Mouse (Mus musculus) intestine, embryonic 14.5 days (tissue): ENCODE results near the gene Olah. TPM values are rescaled to one million over a fixed set of nuclear protein-coding genes. Genes with fewer than 3 reads are reported as not detected.
A peak's percentile ranks its signal among the peaks of the same experiment; 100 is the strongest.

Experiments
- ATAC-seq: fragments of 200-750 bp; cut with Nextera tagmentation; replicated peaks from 2 replicates; pipeline ENCODE4 v1.8.0; 2017; ENCODE audit warnings: low read depth, moderate number of reproducible peaks, moderate TSS enrichment, moderate library complexity; ENCODE audit not compliant: low FRiP score, low TSS enrichment
- DNase-seq: peaks from one replicate; pipeline ENCODE4 v3.0.0-alpha.2; 2018; ENCODE audit warnings: low spot score
- H3K27ac ChIP-seq: fragments of 300-500 bp; sonication (generic); 2 replicates; pipeline ENCODE4 v1.5.1; 2014; ENCODE audit warnings: low read depth, mild to moderate bottlenecking, control low read depth
- H3K27me3 ChIP-seq: fragments of 300-500 bp; sonication (generic); replicated peaks from 2 replicates; pipeline ENCODE4 v1.6.1; 2014; ENCODE audit warnings: low read length, control low read depth; ENCODE audit not compliant: control insufficient read depth, insufficient read depth
- H3K36me3 ChIP-seq: fragments of 300-500 bp; sonication (generic); 2 replicates; pipeline ENCODE4 v1.6.1; 2014; ENCODE audit warnings: low read length, control low read depth; ENCODE audit not compliant: control insufficient read depth, insufficient read depth
- H3K4me1 ChIP-seq: fragments of 300-500 bp; sonication (generic); replicated peaks from 2 replicates; pipeline ENCODE4 v1.6.1; 2014; ENCODE audit warnings: low read length, control low read depth, mixed read lengths; ENCODE audit not compliant: control insufficient read depth, insufficient read depth
- H3K4me2 ChIP-seq: fragments of 300-500 bp; sonication (generic); 2 replicates; pipeline ENCODE4 v1.6.1; 2014; ENCODE audit warnings: low read length
- H3K4me3 ChIP-seq: fragments of 300-500 bp; sonication (generic); 2 replicates; pipeline ENCODE4 v1.5.1; 2014; ENCODE audit warnings: low read depth, low read length, control low read depth, mixed read lengths
- H3K9ac ChIP-seq: fragments of 300-500 bp; sonication (generic); 2 replicates; pipeline ENCODE4 v1.6.1; 2014; ENCODE audit warnings: mild to moderate bottlenecking, low read length
- H3K9me3 ChIP-seq: fragments of 300-500 bp; sonication (generic); 2 replicates; pipeline ENCODE4 v1.6.1; 2016; ENCODE audit warnings: low read length, control low read depth; ENCODE audit not compliant: control insufficient read depth
- WGBS: fragments of 180-500 bp; shearing (Covaris S2); extraction: QIAGEN DNeasy Blood & Tissue Kit; methylation state at CpG from one replicate; pipeline ENCODE4 v1.1.7; 2014; 5-methylcytosine and 5-hydroxymethylcytosine counted together
- polyA plus RNA-seq: library from polyadenylated mRNA; unstranded; fragments of >200 nt; fragmentation: Nextera tagmentation; extraction: Ambion mirVana; gene quantifications from 2 replicates; pipeline ENCODE4 v1.2.1, GENCODE M21; 2014

Gene Olah
- polyA plus RNA-seq, 1 experiment from 2014 or later = not detected

DNA sequence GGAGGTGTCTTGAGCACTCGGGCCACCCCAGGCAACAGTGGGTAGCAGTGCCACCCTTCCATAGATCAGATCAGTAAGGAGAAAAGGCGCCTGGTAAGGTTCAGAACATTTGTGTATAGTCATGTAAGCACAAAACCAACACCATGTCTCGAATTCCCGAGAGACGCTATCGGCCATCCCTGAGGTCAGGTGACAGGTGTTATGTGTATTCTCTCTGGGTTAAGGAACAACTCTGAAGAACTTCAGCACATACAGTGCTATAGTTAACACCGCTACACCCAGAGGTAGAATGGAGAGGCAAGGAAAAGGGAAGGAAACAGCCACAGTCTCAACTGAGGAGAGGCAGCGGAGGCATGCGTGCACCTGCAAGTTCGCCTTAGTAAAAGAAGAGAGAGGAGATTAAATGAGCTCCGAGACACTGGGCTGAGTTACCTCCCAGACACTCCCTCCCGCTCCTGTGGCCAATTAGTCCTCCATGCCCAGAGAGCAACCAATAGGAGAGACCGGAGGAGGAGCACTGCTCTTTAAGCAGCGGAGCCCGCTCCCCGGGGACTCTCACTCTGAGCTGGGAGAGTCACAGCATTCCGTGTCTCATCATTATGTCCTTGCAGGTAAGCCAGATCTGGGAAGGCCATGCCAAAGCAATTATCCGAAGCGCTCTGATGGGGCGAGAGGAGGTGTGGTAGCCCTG, 61.3 kb downstream of the Olah start, which contains the start of gene Acbd7:
TSS of gene Acbd7 (plus strand) at position 558 of the 691 bp plus-strand sequence.
- ATAC-seq = 0 out of 2 replicates have a peak, but pooled peaks have one; percentile 17
- whole genome bisulfite sequencing = 4% methylated on average over 20 of the region's 20 CpGs
- DNase-seq = peak; percentile 73
- no peaks in the 10 kb centered on the region for H3K36me3 ChIP-seq
- H3K9ac ChIP-seq = no peak within 1 kb of the TSS
- peaks cover 11% of the 10 kb centered on the region for H3K4me1 ChIP-seq
- H3K9me3 ChIP-seq = no peaks in the 10 kb centered on the region
- peak within 1 kb of the TSS; percentile 56 for H3K4me2 ChIP-seq
- H3K27ac ChIP-seq = no peak within 1 kb of the TSS
- H3K27me3 ChIP-seq = peaks cover 11% of the 10 kb centered on the region; the same call in 1 of the 2 replicates
- peak within 1 kb of the TSS; percentile 25 for H3K4me3 ChIP-seq

DNA sequence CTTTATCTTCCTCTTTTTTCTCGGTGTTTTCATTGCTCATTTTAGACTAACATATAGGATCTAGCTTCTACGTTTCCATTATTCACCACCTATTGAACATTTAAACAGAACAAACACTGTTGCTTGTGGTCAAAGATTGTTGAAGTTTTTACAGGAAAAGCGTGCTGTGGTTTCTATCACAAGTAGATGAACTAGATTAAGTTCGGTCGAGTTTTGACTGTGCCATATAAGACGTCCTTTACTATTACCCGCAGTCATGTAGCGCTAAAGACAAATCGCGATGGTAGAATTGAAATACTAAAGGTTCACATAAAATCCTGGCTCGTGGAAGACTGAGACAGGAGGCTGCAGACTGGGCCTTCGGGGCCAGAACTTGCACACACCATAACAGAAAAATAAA, 63.2 kb downstream of the Olah start:
- H3K27me3 ChIP-seq = peaks cover 11% of the 10 kb centered on the region; the same call in 1 of the 2 replicates
- H3K27ac ChIP-seq = no peak overlapping the region
- H3K9me3 ChIP-seq = no peaks in the 10 kb centered on the region
- 91% methylated on average over 12 of the region's 12 CpGs for WGBS
- H3K4me1 ChIP-seq = peaks cover 15% of the 10 kb centered on the region
- no peak for DNase-seq
- H3K36me3 ChIP-seq = peaks cover 10% of the 10 kb centered on the region
- no peak overlapping the region for H3K9ac ChIP-seq
- ATAC-seq = no peak
- no peak overlapping the region for H3K4me3 ChIP-seq
- no peak overlapping the region for H3K4me2 ChIP-seq

DNA sequence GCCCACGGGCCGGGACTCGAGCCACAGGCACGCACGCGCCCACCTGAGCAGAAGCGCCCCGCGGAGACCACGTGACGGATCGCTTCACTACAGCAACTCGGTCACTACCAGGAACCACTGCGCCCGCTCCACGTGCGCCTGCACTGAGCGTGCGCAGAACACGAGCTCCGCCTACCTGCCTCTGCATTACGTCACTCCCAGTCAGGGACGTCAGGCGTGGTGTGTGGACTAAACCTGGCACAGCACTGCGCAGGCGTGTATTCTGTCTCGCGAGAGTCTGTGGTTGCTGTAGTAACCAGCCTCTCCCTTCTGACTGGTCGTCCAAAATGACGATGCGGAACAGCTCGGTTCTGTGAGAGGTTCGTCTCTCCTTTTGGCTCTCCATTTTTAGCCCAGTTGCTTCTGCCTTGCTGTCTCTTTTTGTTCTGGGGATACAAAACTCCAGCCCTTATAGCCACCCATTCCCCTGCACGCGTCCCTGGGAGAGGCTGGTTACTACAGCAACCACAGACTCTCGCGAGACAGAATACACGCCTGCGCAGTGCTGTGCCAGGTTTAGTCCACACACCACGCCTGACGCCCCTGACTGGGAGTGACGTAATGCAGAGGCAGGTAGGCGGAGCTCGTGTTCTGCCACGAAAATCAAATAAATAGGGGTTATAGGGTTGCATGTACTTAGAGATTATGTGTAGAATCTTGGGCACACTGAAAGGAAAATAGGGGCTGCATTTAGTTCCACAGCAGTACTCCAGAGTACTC, 64.3 kb downstream of the Olah start, which contains the start of gene Rpp38:
TSS of gene Rpp38 (minus strand) at position 160 of the 759 bp plus-strand sequence.
- peak within 1 kb of the TSS; percentile 87 for H3K27ac ChIP-seq
- peaks cover 20% of the 10 kb centered on the region for H3K36me3 ChIP-seq
- ATAC-seq = peak; percentile 98
- peak within 1 kb of the TSS; percentile 82 for H3K4me2 ChIP-seq
- H3K27me3 ChIP-seq = peaks cover 11% of the 10 kb centered on the region; the same call in 1 of the 2 replicates
- peaks cover 15% of the 10 kb centered on the region for H3K4me1 ChIP-seq
- H3K9ac ChIP-seq = peak within 1 kb of the TSS; percentile 79
- DNase-seq = peak; percentile 98
- no peaks in the 10 kb centered on the region for H3K9me3 ChIP-seq
- WGBS = under 1% methylated on average over 45 of the region's 45 CpGs
- peak within 1 kb of the TSS; percentile 76 for H3K4me3 ChIP-seq

DNA sequence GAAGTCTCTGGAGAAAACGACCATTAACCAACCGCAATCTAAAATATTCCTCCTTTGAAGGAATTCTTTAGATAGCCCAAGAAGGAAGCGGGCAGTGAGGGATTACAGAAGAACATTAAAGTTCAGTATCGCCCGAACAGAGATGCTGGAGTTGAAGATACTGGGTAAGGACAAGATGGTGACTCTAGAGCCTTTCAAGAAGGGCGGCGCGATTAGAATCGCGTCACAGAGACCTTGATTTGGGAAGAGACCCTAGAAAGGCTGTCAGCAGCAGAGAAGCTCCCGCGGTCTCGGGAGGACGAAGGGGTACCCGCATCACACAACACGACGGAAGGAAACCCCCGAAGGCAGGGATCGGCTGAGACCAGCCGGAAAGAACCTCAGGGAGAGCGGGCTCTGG, 65.0 kb downstream of the Olah start:
- Histone ChIP-seq H3K4me1 (peaks cover 15% of the 10 kb centered on the region), H3K27me3 (peaks cover 11% of the 10 kb centered on the region; the same call in 1 of the 2 replicates)
- ATAC-seq = no peak

DNA sequence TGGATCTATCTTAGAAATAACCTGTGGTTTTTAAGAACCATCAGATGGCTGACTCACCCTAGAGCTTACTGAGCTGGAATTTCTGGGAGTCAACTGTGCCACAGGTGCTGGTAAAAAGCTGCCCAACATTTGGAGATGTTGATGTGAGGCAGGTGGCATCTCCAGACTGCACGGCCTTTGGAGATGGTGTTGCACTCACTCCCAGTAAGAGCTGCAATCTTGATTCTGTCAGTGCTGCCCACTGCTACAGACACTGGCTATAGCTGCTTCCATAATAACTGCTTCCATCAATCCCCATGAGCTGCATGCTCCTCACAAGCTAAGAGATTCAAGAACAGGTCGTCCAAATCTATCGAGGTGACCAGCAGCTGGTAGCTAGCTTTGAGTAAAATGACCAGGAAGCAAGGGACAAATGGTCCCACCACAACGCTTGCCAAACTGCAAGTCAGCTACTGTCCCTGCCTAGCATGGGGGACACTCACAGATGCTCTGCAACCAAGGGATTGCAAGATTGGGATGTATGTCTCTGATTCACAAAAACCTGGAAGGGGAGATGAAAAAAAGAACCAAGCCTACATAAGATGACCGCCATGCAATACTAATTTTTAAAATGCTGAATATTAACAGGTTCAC, 65.8 kb downstream of the Olah start:
- H3K4me1 ChIP-seq = peaks cover 15% of the 10 kb centered on the region
- peaks cover 7% of the 10 kb centered on the region; the same call in 1 of the 2 replicates for H3K27me3 ChIP-seq
- H3K27ac ChIP-seq = no peak overlapping the region
- no peak for DNase-seq
- H3K9ac ChIP-seq = peak overlapping the region; percentile 79
- peaks cover 28% of the 10 kb centered on the region for H3K36me3 ChIP-seq
- peak overlapping the region; percentile 76 for H3K4me3 ChIP-seq
- H3K9me3 ChIP-seq = no peaks in the 10 kb centered on the region
- peak overlapping the region; percentile 82 for H3K4me2 ChIP-seq
- WGBS = 67% methylated on average over 5 of the region's 5 CpGs
- no peak for ATAC-seq

More for the DNA sequence above, 65.0 kb downstream of the Olah start:
- 1% methylated on average over 21 of the region's 21 CpGs for WGBS
- H3K9me3 ChIP-seq = no peaks in the 10 kb centered on the region
- peaks cover 20% of the 10 kb centered on the region for H3K36me3 ChIP-seq
- peak overlapping the region; percentile 87 for H3K27ac ChIP-seq
- H3K9ac ChIP-seq = peak overlapping the region; percentile 79
- H3K4me3 ChIP-seq = peak overlapping the region; percentile 76
- DNase-seq = no peak
- peak overlapping the region; percentile 82 for H3K4me2 ChIP-seq

DNA sequence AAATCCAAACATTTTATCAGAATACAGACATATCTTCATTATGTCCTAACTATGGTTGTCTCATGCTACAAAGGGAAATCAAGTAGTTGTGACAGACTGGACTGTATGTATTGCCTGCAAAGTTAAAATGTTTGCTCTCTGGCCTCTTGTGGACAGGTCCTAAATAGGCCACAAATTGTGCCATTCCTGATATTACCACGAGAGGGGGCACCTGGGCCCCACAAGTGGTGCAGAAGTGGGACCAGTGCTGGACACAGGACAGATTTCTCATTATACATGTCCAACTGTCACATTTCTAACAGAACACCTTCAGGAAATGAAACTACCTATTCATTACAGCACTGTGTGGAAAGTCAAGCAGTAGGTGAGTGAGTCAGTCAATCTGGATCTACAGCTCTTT, 69.7 kb downstream of the Olah start:
- peaks cover 15% of the 10 kb centered on the region for H3K4me1 ChIP-seq
- H3K4me3 ChIP-seq = no peak overlapping the region
- ATAC-seq (no peak), DNase-seq (peak; percentile 61)
- H3K9me3 ChIP-seq = no peaks in the 10 kb centered on the region
- H3K27me3 ChIP-seq = no peaks in the 10 kb centered on the region
- H3K27ac ChIP-seq = no peak overlapping the region
- WGBS = 50% methylated on average over 1 of the region's 1 CpGs
- peaks cover 60% of the 10 kb centered on the region for H3K36me3 ChIP-seq
- H3K9ac ChIP-seq = no peak overlapping the region
- no peak overlapping the region for H3K4me2 ChIP-seq

DNA sequence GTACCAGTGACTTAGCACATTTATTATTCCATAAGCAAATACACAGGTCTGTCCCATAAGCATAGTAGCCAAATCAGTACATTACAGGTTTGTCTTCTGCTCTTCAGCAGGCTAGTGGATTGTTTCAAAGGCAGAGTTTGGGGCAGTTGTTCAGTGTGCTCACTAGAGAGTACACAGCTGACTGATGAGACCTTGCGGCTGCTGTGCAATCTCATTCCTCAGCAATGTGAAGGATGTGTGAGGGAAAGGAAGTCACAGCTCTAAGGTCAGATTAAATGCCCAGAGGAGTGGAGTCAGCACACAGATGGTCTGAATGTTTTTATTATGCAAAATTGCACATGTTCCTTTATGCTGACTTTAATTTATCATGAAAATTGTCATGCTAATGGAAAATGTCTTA, 70.5 kb downstream of the Olah start:
- no peak for DNase-seq
- Histone ChIP-seq H3K27me3 (no peaks in the 10 kb centered on the region), H3K36me3 (peaks cover 65% of the 10 kb centered on the region), H3K4me2 (no peak overlapping the region), H3K4me1 (peaks cover 12% of the 10 kb centered on the region), H3K4me3 (no peak overlapping the region), H3K9ac (no peak overlapping the region), H3K27ac (no peak overlapping the region), H3K9me3 (no peaks in the 10 kb centered on the region)
- no peak for ATAC-seq
- 82% methylated on average over 1 of the region's 1 CpGs for WGBS

DNA sequence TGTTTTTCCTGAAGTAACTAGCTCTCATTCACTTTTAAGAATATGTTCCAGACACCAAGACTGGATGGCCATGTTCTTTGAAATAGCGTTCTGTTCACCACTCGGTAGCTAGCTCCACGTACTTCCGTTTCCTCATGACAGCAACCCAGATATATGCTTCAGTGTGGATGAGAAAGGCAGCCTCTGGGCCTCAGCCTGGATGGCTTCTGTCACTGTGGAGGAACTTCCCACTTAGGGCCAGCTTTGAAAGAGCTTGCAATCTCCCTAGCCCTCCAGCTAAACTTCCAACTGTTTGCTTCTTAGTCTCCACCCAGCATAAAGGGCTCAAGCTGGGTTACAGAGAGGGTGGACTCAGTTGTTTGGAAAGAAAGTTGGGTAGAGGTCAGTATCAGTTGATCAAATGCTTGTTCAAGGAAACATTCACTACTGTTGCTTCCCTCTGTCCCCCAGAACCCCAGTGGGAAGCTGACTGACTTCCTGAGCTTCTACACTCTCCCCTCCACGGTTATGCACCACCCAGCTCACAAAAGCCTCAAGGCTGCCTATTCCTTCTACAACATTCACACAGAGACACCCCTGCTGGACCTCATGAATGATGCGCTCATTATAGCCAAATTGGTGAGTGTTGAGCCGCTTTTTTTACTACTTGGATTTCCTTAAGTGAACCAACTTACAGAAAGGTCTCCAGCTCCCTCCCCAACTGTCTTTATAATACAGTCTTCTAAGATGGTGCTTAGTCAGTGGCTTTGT, 72.5 kb downstream of the Olah start:
- H3K9ac ChIP-seq = no peak overlapping the region
- no peaks in the 10 kb centered on the region for H3K27me3 ChIP-seq
- H3K4me3 ChIP-seq = no peak overlapping the region
- peaks cover 67% of the 10 kb centered on the region for H3K36me3 ChIP-seq
- 91% methylated on average over 7 of the region's 7 CpGs for WGBS
- no peak for ATAC-seq
- H3K4me1 ChIP-seq = no peaks in the 10 kb centered on the region
- H3K9me3 ChIP-seq = no peaks in the 10 kb centered on the region
- H3K27ac ChIP-seq = no peak overlapping the region
- DNase-seq = no peak
- H3K4me2 ChIP-seq = no peak overlapping the region
